17 mouse cellular contexts compared by ENCODE assay signal in the genomic region with DNA sequence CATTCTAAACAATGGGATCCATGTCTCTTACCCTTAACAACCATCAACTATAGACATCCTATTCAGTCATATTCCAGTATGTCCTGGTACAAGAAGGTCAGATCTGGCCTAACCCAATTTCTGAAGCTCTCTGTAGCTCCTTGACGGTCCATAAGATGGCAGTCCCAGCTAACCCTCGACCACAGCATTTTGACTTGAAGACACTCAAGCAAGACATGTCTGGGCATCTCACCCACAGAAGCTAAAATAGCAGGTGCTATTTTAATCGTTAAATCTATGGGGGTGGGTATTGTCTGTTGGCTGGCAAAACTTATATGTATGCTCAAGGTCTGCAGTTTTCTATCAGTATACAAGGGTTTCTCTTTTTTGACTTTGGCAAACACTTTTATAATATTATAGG. TPM values are rescaled to one million over a fixed set of nuclear protein-coding genes. Genes with fewer than 3 reads are reported as not detected.
DNase-seq lines count a peak whose midpoint lies in the region; ATAC-seq and TF ChIP-seq lines count a peak whose summit lies in the region.
"Had no signal": no experiment of that assay in that cellular context is flagged by ENCODE, and none has a peak within 500 bp of the region (broad histone marks: within the 10 kb centered on the region; RNA-seq: fewer than 3 reads in every experiment).

No protein-coding gene starts in this region.

- no peak for DNase-seq in forebrain, postnatal 0 days
- DNase-seq in forebrain, embryonic 14.5 days (ENCODE audit: low spot score), result no peak
- peak; percentile 12 for DNase-seq in midbrain, postnatal 0 days (ENCODE audit: low spot score)
- DNase-seq in ZHBTc4 (ENCODE audit: low read depth, low spot score) (peak; percentile 73), adipocyte (ENCODE audit: low spot score) (no peak)
- DNase-seq in limb, embryonic 10.5 days (ENCODE audit: low spot score), result no peak
- DNase-seq: kidney, adult 18-20 months; liver, postnatal 0 days; lung, postnatal 36 days; right cerebral cortex, postnatal 25 days; thymus, postnatal 36 days had no signal

- 82% methylated on average over 3 of the region's 3 CpGs for WGBS in forebrain, postnatal 0 days
- WGBS in forebrain, embryonic 14.5 days, result 86% methylated on average over 3 of the region's 3 CpGs
- 78% methylated on average over 3 of the region's 3 CpGs for WGBS in midbrain, postnatal 0 days
- WGBS in midbrain, embryonic 13.5 days, result 89% methylated on average over 3 of the region's 3 CpGs
- WGBS in limb, embryonic 10.5 days, result 83% methylated on average over 3 of the region's 3 CpGs

- no peak for TF ChIP-seq CTCF in forebrain, postnatal 0 days (IDR thresholded peaks at IDR 0.05; ENCODE audit: low read depth)
- TF ChIP-seq CTCF in midbrain, postnatal 0 days (IDR thresholded peaks at IDR 0.05), result peak; percentile 48

- H3K36me3 ChIP-seq in forebrain, postnatal 0 days (ENCODE audit: insufficient read depth), result peaks cover 38% of the 10 kb centered on the region
- peaks cover 63% of the 10 kb centered on the region for H3K36me3 ChIP-seq in forebrain, embryonic 14.5 days (ENCODE audit: control insufficient read depth, insufficient read depth, low read length)
- H3K36me3 ChIP-seq in midbrain, postnatal 0 days (ENCODE audit: insufficient read depth, low read length), result peaks cover 17% of the 10 kb centered on the region
- H3K36me3 ChIP-seq in midbrain, embryonic 13.5 days, result peaks cover 48% of the 10 kb centered on the region
- H3K36me3 ChIP-seq in limb, embryonic 10.5 days, result peaks cover 73% of the 10 kb centered on the region

- no peaks in the 10 kb centered on the region for H3K9me3 ChIP-seq in forebrain, postnatal 0 days (ENCODE audit: low read length)
- H3K9me3 ChIP-seq in forebrain, embryonic 14.5 days (replicated peaks; ENCODE audit: control insufficient read depth, low read length), result no peaks in the 10 kb centered on the region
- no peaks in the 10 kb centered on the region for H3K9me3 ChIP-seq in midbrain, postnatal 0 days (ENCODE audit: low read length)
- no peaks in the 10 kb centered on the region for H3K9me3 ChIP-seq in midbrain, embryonic 13.5 days
- no peaks in the 10 kb centered on the region for H3K9me3 ChIP-seq in limb, embryonic 10.5 days (replicated peaks)
- H3K9me3 ChIP-seq: embryonic facial prominence, embryonic 13.5 days; forebrain, embryonic 10.5 days; heart, embryonic 15.5 days; limb, embryonic 15.5 days; midbrain, embryonic 10.5 days had no signal

- H3K9ac ChIP-seq in forebrain, postnatal 0 days, result no peak overlapping the region
- H3K9ac ChIP-seq in forebrain, embryonic 14.5 days (ENCODE audit: low read length), result no peak overlapping the region
- no peak overlapping the region for H3K9ac ChIP-seq in midbrain, postnatal 0 days (replicated peaks; ENCODE audit: low read length, poor library complexity, severe bottlenecking)
- H3K9ac ChIP-seq in midbrain, embryonic 13.5 days (replicated peaks), result no peak overlapping the region
- H3K9ac ChIP-seq: embryonic facial prominence, embryonic 13.5 days; heart, embryonic 15.5 days; limb, embryonic 15.5 days; liver, postnatal 0 days had no signal

- ATAC-seq in forebrain, postnatal 0 days, result peak; percentile 18; the same call in 1 of the 2 replicates
- ATAC-seq in forebrain, embryonic 14.5 days, result no peak
- ATAC-seq in midbrain, postnatal 0 days (ENCODE audit: low FRiP score), result no peak
- ATAC-seq in midbrain, embryonic 13.5 days, result no peak
- ATAC-seq: liver, postnatal 0 days had no signal

- no peaks in the 10 kb centered on the region for H3K27me3 ChIP-seq in forebrain, postnatal 0 days (ENCODE audit: insufficient read depth, low read length)
- H3K27me3 ChIP-seq in forebrain, embryonic 14.5 days (replicated peaks; ENCODE audit: control insufficient read depth, insufficient read depth, low read length), result no peaks in the 10 kb centered on the region
- H3K27me3 ChIP-seq in midbrain, postnatal 0 days (ENCODE audit: insufficient read depth, low read length), result no peaks in the 10 kb centered on the region
- no peaks in the 10 kb centered on the region for H3K27me3 ChIP-seq in midbrain, embryonic 13.5 days
- no peaks in the 10 kb centered on the region for H3K27me3 ChIP-seq in limb, embryonic 10.5 days (ENCODE audit: low read depth, poor library complexity, severe bottlenecking)
- H3K27me3 ChIP-seq: embryonic facial prominence, embryonic 13.5 days; heart, embryonic 15.5 days; limb, embryonic 15.5 days had no signal

- no peaks in the 10 kb centered on the region for H3K4me1 ChIP-seq in forebrain, postnatal 0 days (ENCODE audit: insufficient read depth)
- H3K4me1 ChIP-seq in forebrain, embryonic 14.5 days (ENCODE audit: control insufficient read depth, insufficient read depth, low read length), result no peaks in the 10 kb centered on the region
- H3K4me1 ChIP-seq in midbrain, postnatal 0 days (ENCODE audit: insufficient read depth, low read length), result no peaks in the 10 kb centered on the region
- H3K4me1 ChIP-seq in midbrain, embryonic 13.5 days (replicated peaks), result no peaks in the 10 kb centered on the region
- H3K4me1 ChIP-seq in limb, embryonic 10.5 days, result no peaks in the 10 kb centered on the region
- H3K4me1 ChIP-seq: embryonic facial prominence, embryonic 13.5 days; forebrain, embryonic 10.5 days; heart, embryonic 15.5 days; limb, embryonic 15.5 days; midbrain, embryonic 10.5 days had no signal

- no peak overlapping the region for H3K4me3 ChIP-seq in forebrain, postnatal 0 days (ENCODE audit: low read depth, low read length)
- no peak overlapping the region for H3K4me3 ChIP-seq in forebrain, embryonic 14.5 days (ENCODE audit: low read depth, low read length)
- no peak overlapping the region for H3K4me3 ChIP-seq in midbrain, postnatal 0 days (ENCODE audit: low read depth, low read length)
- no peak overlapping the region for H3K4me3 ChIP-seq in midbrain, embryonic 13.5 days (replicated peaks)
- no peak overlapping the region for H3K4me3 ChIP-seq in limb, embryonic 10.5 days
- H3K4me3 ChIP-seq: embryonic facial prominence, embryonic 13.5 days; forebrain, embryonic 10.5 days; heart, embryonic 15.5 days; limb, embryonic 15.5 days; midbrain, embryonic 10.5 days had no signal

- no peak overlapping the region for H3K27ac ChIP-seq in forebrain, postnatal 0 days (ENCODE audit: low read depth, low read length)
- no peak overlapping the region for H3K27ac ChIP-seq in forebrain, embryonic 14.5 days (ENCODE audit: low read depth, low read length)
- H3K27ac ChIP-seq in midbrain, postnatal 0 days (ENCODE audit: low read depth, low read length), result no peak overlapping the region
- H3K27ac ChIP-seq in midbrain, embryonic 13.5 days, result no peak overlapping the region
- H3K27ac ChIP-seq in limb, embryonic 10.5 days, result no peak overlapping the region
- H3K27ac ChIP-seq: embryonic facial prominence, embryonic 13.5 days; forebrain, embryonic 10.5 days; heart, embryonic 15.5 days; limb, embryonic 15.5 days; midbrain, embryonic 10.5 days had no signal

- no peak overlapping the region for H3K4me2 ChIP-seq in forebrain, postnatal 0 days (ENCODE audit: low read depth)
- H3K4me2 ChIP-seq in forebrain, embryonic 14.5 days (ENCODE audit: low read length), result no peak overlapping the region
- no peak overlapping the region for H3K4me2 ChIP-seq in midbrain, postnatal 0 days (ENCODE audit: low read depth, low read length, poor library complexity, severe bottlenecking)
- no peak overlapping the region for H3K4me2 ChIP-seq in midbrain, embryonic 13.5 days (replicated peaks)
- H3K4me2 ChIP-seq: embryonic facial prominence, embryonic 13.5 days; heart, embryonic 15.5 days; limb, embryonic 15.5 days had no signal

RNA-seq across cellular contexts. Expression of gene Nmd3, which starts 33.4 kb away (rescaled TPM):
- total RNA-seq in forebrain, postnatal 0 days (2014; rRNA removed), result 21.0 and 30.5 TPM in 2 replicates
- polyA plus RNA-seq in forebrain, postnatal 0 days (2015; fragmentation: Nextera tagmentation; extraction: Ambion mirVana), result 60.4 and 62.8 TPM in 2 replicates
- 132 and 136 TPM in 2 replicates for polyA plus RNA-seq in forebrain, embryonic 14.5 days (2014; fragmentation: Nextera tagmentation; extraction: Ambion mirVana)
- 8.0 and 17.8 TPM in 2 replicates for total RNA-seq in midbrain, postnatal 0 days (2014; rRNA removed)
- polyA plus RNA-seq in midbrain, postnatal 0 days (2015; fragmentation: Nextera tagmentation; extraction: Ambion mirVana), result 56.0 and 58.7 TPM in 2 replicates
- polyA plus RNA-seq in midbrain, embryonic 13.5 days (2015; fragmentation: Nextera tagmentation; extraction: Ambion mirVana), result 103 and 116 TPM in 2 replicates
- 156 and 179 TPM in 2 replicates for polyA plus RNA-seq in limb, embryonic 10.5 days (2016; fragmentation: Nextera tagmentation; extraction: Ambion mirVana)

Comparison
In these comparisons a context has a peak if more than half of its experiments do, and no peak if none do; other contexts are left out.
1. DNase-seq: peak in midbrain, postnatal 0 days (single experiment) and ZHBTc4 (single experiment); none in forebrain, postnatal 0 days (single experiment), forebrain, embryonic 14.5 days (single experiment), adipocyte (single experiment) and limb, embryonic 10.5 days (single experiment).